Mouse (Mus musculus): ENCODE results near the gene Atp9a. TPM values are rescaled to one million over a fixed set of nuclear protein-coding genes. Genes with fewer than 3 reads are reported as not detected.
A peak's percentile ranks its signal among the peaks of the same experiment; 100 is the strongest.

The Atp9a gene
- total RNA-seq, 2 experiments from 2014 or later = 64.0 TPM

GRCm38 (mm10) chr2:168651757-168652156, 90.5 kb downstream of the Atp9a start:
- intact Hi-C loops (cut with DNase I) = no loop called here
- DNase-seq = peak in 1 of 2 experiments; percentile 28

- DNase-seq = no peak
- intact Hi-C loops (cut with DNase I) = no loop called here
These were observed 94.0 kb downstream of the Atp9a start for GRCm38 (mm10) chr2:168648171-168648570.

- no peak for DNase-seq
- intact Hi-C loops (cut with DNase I) = no loop called here
These were observed 97.4 kb downstream of the Atp9a start for GRCm38 (mm10) chr2:168644855-168645254.

- no peak for DNase-seq
- intact Hi-C loops (cut with DNase I) = no loop called here
These were observed 98.6 kb downstream of the Atp9a start for GRCm38 (mm10) chr2:168643524-168644177.

GRCm38 (mm10) chr2:168642187-168642586, 100.0 kb downstream of the Atp9a start:
- DNase-seq = no peak
- intact Hi-C loops (cut with DNase I) = no loop called here

GRCm38 (mm10) chr2:168640460-168640859, 101.7 kb downstream of the Atp9a start:
- intact Hi-C loops (cut with DNase I) = no loop called here
- DNase-seq = no peak

GRCm38 (mm10) chr2:168634881-168635280, 107.3 kb downstream of the Atp9a start:
- intact Hi-C loops (cut with DNase I) = no loop called here
- no peak for DNase-seq

GRCm38 (mm10) chr2:168633301-168633816, 108.8 kb downstream of the Atp9a start:
- intact Hi-C loops (cut with DNase I) = no loop called here
- peak; percentile 48 to 54 for DNase-seq

GRCm38 (mm10) chr2:168632543-168632942, 109.7 kb downstream of the Atp9a start:
- intact Hi-C loops (cut with DNase I) = no loop called here
- DNase-seq = no peak

- DNase-seq = peak; percentile 85 to 92
- intact Hi-C loops (cut with DNase I) = loop anchor here (1.0 to 10.0 kb wide), 4 partner anchors 101 to 374 kb away; no protein-coding TSS in a partner anchor
These were observed 113.4 kb downstream of the Atp9a start for GRCm38 (mm10) chr2:168628787-168629186.

- intact Hi-C loops (cut with DNase I) = loop anchor here (1.0 to 10.0 kb wide), 4 partner anchors 101 to 373 kb away; no protein-coding TSS in a partner anchor
- no peak for DNase-seq
These were observed 114.1 kb downstream of the Atp9a start for GRCm38 (mm10) chr2:168627829-168628770.

- intact Hi-C loops (cut with DNase I) = loop anchor here (5.0 to 10.0 kb wide), 2 partner anchors 99 to 372 kb away; no protein-coding TSS in a partner anchor
- DNase-seq = no peak
These were observed 115.8 kb downstream of the Atp9a start for GRCm38 (mm10) chr2:168626385-168626784.

GRCm38 (mm10) chr2:168625091-168625490, 117.1 kb downstream of the Atp9a start:
- DNase-seq = peak in 1 of 2 experiments; percentile 41
- intact Hi-C loops (cut with DNase I) = loop anchor here (5.0 to 10.0 kb wide), 2 partner anchors 98 to 370 kb away; no protein-coding TSS in a partner anchor

GRCm38 (mm10) chr2:168621111-168621802, 121.0 kb downstream of the Atp9a start:
- intact Hi-C loops (cut with DNase I) = loop anchor here (10.0 kb wide), 1 partner anchor 366 kb away; no protein-coding TSS in a partner anchor
- no peak for DNase-seq

GRCm38 (mm10) chr2:168618205-168618717, 123.9 kb downstream of the Atp9a start:
- intact Hi-C loops (cut with DNase I) = no loop called here
- no peak for DNase-seq

- intact Hi-C loops (cut with DNase I) = no loop called here
- no peak for DNase-seq
These were observed 127.0 kb downstream of the Atp9a start for GRCm38 (mm10) chr2:168615160-168615559.

GRCm38 (mm10) chr2:168614170-168614872, 127.9 kb downstream of the Atp9a start:
- DNase-seq = peak; percentile 69 to 75
- intact Hi-C loops (cut with DNase I) = no loop called here

- DNase-seq = no peak
- intact Hi-C loops (cut with DNase I) = no loop called here
These were observed 128.9 kb downstream of the Atp9a start for GRCm38 (mm10) chr2:168613092-168613880.

- intact Hi-C loops (cut with DNase I) = no loop called here
- peak in 1 of 2 experiments; percentile 44 for DNase-seq
These were observed 131.3 kb downstream of the Atp9a start for GRCm38 (mm10) chr2:168610941-168611340.
